Mouse (Mus musculus): ENCODE measurements around the gene Zc3h10.

Gene Zc3h10

GRCm38 (mm10) chr10:128524732-128525662 lies 22.6 kb downstream of the Zc3h10 start:
- DNase-seq (ENCODE audit: low spot score in 2 of 2), result peak; percentile 77 to 80

- DNase-seq (ENCODE audit: low spot score in 2 of 2), result peak in 1 of 2 experiments; percentile 40
Observed at GRCm38 (mm10) chr10:128524111-128524731, 23.4 kb downstream of the Zc3h10 start.

- DNase-seq (ENCODE audit: low spot score in 2 of 2), result no peak
Observed at GRCm38 (mm10) chr10:128522351-128522750, 25.2 kb downstream of the Zc3h10 start.

- DNase-seq (ENCODE audit: low spot score in 2 of 2), result no peak
Observed at GRCm38 (mm10) chr10:128520591-128520990, 27.0 kb downstream of the Zc3h10 start.

GRCm38 (mm10) chr10:128518833-128519232 lies 28.7 kb downstream of the Zc3h10 start:
- no peak for DNase-seq (ENCODE audit: low spot score in 2 of 2)

GRCm38 (mm10) chr10:128516677-128517076 lies 30.9 kb downstream of the Zc3h10 start:
- no peak for DNase-seq (ENCODE audit: low spot score in 2 of 2)

GRCm38 (mm10) chr10:128516029-128516428 lies 31.5 kb downstream of the Zc3h10 start:
- no peak for DNase-seq (ENCODE audit: low spot score in 2 of 2)

GRCm38 (mm10) chr10:128515044-128515443 lies 32.5 kb downstream of the Zc3h10 start:
- DNase-seq (ENCODE audit: low spot score in 2 of 2), result no peak

- no peak for DNase-seq (ENCODE audit: low spot score in 2 of 2)
Observed at GRCm38 (mm10) chr10:128511761-128512160, 35.8 kb downstream of the Zc3h10 start.

GRCm38 (mm10) chr10:128511189-128511588 lies 36.4 kb downstream of the Zc3h10 start:
- no peak for DNase-seq (ENCODE audit: low spot score in 2 of 2)

GRCm38 (mm10) chr10:128510301-128510700 lies 37.3 kb downstream of the Zc3h10 start:
- DNase-seq (ENCODE audit: low spot score in 2 of 2), result no peak

- DNase-seq (ENCODE audit: low spot score in 2 of 2), result no peak
Observed at GRCm38 (mm10) chr10:128509831-128510230, 37.7 kb downstream of the Zc3h10 start.

- no peak for DNase-seq (ENCODE audit: low spot score in 2 of 2)
Observed at GRCm38 (mm10) chr10:128509203-128509602, 38.4 kb downstream of the Zc3h10 start.

- DNase-seq (ENCODE audit: low spot score in 2 of 2), result no peak
Observed at GRCm38 (mm10) chr10:128508260-128508659, 39.3 kb downstream of the Zc3h10 start.

GRCm38 (mm10) chr10:128505974-128506373 lies 41.6 kb downstream of the Zc3h10 start:
- no peak for DNase-seq (ENCODE audit: low spot score in 2 of 2)

GRCm38 (mm10) chr10:128505371-128505667 lies 42.3 kb downstream of the Zc3h10 start:
- peak in 1 of 2 experiments; percentile 49 for DNase-seq (ENCODE audit: low spot score in 2 of 2)

- DNase-seq (ENCODE audit: low spot score in 2 of 2), result peak; percentile 60 to 70
Observed at GRCm38 (mm10) chr10:128504641-128505370, 42.8 kb downstream of the Zc3h10 start.

GRCm38 (mm10) chr10:128504012-128504411 lies 43.6 kb downstream of the Zc3h10 start:
- DNase-seq (ENCODE audit: low spot score in 2 of 2), result no peak

GRCm38 (mm10) chr10:128503532-128503931 lies 44.0 kb downstream of the Zc3h10 start:
- DNase-seq (ENCODE audit: low spot score in 2 of 2), result no peak

- no peak for DNase-seq (ENCODE audit: low spot score in 2 of 2)
Observed at GRCm38 (mm10) chr10:128502341-128502740, 45.2 kb downstream of the Zc3h10 start.

GRCm38 (mm10) chr10:128499116-128499671 lies 48.4 kb downstream of the Zc3h10 start:
- DNase-seq (ENCODE audit: low spot score in 2 of 2), result peak in 1 of 2 experiments; percentile 44

GRCm38 (mm10) chr10:128498590-128498989 lies 49.0 kb downstream of the Zc3h10 start, which contains the start of gene Myl6b:
TSS of gene Myl6b (minus strand) at chr10:128498685.
- DNase-seq (ENCODE audit: low spot score in 2 of 2), result peak; percentile 98 to 99

All from spleen, postnatal 36 days (tissue).